Mouse (Mus musculus) erythroblast, embryonic 14.5 days (primary cell): ENCODE results near the gene Il1rl1.

ENCODE experiments used
- GATA1 ChIP-seq: IDR thresholded peaks from 2 replicates; pipeline ENCODE4 v1.6.1; 2012; ENCODE audit warnings: low read length, inconsistent platforms, mixed read lengths
- TAL1 ChIP-seq: IDR thresholded peaks from 3 replicates; pipeline ENCODE4 v1.6.1; 2012; ENCODE audit warnings: low read length, inconsistent platforms, mixed read lengths

GRCm38 (mm10) chr1:40432169-40432568, 2.8 kb downstream of the Il1rl1 start:
- TF ChIP-seq TAL1, result no peak
- no peak for TF ChIP-seq GATA1
